ENCODE assay signal across 1 mouse cellular context in genomic region chr5:149356970-149357369, GRCm38 (mm10).
TF ChIP-seq lines count a peak whose summit lies in the region.

No protein-coding gene starts in this region.

TF ChIP-seq in CH12.LX, 34 proteins besides CTCF, POLR2A, EP300 and RAD21 (continued from another document):
- no peak for TF ChIP-seq MXI1 (IDR thresholded peaks at IDR 0.05; ENCODE audit: low read depth, low read length)
TF ChIP-seq in CH12.LX: peak in this region for 0.
